Mouse (Mus musculus) thymus, postnatal 14 days (tissue): ENCODE results near the gene Fxr1.
"Not testable (repeated sequence)": the region's sequence is repeated elsewhere in the genome, so short reads cannot be mapped to it uniquely, and the experiment has no call there.

Experiments
- DNase-seq: peaks from one replicate; pipeline ENCODE4 v3.0.0; 2021

The Fxr1 gene

DNA sequence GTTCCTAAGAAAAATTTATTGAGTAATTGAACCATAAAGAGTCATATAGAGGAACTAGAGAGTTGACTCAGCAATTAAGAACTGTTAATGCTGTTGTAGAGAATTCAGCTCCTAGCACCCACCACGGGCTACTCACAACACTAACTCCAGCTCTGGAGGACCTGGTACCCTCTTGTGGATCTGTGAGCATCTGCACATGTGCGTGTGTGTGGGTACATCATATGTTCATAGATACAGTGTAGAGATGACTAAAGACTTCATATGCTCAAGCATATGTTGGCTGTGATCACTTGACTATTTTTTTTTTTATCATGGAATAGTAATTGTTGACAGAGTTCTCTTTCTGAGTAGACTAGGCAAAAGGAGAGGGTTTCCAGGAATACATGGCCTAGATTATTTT lies 42.6 kb downstream of the Fxr1 start:
- DNase-seq = no peak

DNA sequence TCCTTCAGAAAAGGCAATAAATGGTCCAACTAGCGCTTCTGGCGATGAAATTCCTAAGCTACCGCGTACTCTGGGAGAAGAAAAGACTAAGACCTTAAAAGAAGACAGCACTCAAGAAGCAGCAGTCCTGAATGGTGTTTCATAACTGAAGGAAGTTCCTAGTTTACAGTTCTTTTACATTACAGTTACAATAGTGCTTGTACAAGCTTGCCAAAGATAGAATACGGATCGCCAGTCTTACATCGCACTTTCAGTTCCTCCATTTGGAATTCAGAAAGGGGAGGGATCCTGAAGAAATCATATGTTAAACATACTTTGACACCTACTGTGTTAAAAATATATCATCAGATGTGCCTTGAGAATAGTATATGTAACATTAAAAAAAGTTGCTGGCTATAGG lies 49.2 kb downstream of the Fxr1 start:
- not testable (repeated sequence) for DNase-seq

DNA sequence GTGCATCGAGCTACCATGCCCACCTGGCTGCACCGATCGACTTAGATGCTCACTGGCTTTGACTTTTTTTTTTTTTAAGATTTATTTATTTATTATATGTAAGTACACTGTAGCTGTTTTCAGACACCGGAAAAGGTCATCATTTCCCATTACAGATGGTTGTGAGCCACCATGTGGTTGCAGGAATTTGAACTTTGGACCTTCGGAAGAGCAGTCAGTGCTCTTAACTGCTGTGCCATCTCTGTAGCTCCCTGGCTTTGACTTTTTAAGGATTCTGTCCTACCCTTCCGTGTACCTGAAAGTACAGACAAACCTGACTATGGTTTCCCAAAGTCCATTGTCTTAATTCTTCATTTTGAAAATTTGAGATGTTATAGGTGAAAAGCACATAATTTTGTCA lies 53.0 kb downstream of the Fxr1 start:
- DNase-seq = no peak

DNA sequence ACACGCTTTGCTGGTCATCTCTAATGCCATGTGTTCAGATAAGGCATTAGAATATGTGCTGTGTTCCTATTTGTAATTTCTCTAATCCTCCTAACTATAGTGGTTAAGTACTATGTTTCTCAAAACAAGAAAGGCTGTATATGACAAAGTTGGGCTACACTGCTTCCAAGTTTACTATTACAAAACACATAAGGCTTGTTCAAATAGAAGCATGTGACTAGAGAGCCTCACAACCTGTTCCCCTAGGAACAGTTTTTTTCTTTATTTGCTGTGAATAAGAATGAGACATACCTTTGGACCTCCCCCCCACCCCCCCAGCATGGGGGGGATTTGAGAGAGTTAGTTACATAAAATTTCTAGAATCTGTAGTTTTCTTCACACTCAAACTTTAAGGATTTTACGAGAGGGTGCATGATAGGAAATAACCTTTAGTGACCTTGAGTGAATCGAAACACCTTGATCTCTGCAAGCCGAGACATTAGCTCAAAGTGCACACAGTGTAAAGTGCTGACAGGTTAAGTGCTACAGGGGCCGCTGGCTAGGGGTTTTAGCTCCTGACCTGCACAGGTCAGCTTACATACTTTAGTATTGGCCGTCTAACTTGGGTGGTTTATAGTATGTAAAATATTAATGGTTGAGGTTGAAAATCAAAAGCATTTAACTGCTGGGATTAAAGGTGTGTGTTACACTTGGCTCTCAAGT lies 56.5 kb downstream of the Fxr1 start:
- DNase-seq = no peak

DNA sequence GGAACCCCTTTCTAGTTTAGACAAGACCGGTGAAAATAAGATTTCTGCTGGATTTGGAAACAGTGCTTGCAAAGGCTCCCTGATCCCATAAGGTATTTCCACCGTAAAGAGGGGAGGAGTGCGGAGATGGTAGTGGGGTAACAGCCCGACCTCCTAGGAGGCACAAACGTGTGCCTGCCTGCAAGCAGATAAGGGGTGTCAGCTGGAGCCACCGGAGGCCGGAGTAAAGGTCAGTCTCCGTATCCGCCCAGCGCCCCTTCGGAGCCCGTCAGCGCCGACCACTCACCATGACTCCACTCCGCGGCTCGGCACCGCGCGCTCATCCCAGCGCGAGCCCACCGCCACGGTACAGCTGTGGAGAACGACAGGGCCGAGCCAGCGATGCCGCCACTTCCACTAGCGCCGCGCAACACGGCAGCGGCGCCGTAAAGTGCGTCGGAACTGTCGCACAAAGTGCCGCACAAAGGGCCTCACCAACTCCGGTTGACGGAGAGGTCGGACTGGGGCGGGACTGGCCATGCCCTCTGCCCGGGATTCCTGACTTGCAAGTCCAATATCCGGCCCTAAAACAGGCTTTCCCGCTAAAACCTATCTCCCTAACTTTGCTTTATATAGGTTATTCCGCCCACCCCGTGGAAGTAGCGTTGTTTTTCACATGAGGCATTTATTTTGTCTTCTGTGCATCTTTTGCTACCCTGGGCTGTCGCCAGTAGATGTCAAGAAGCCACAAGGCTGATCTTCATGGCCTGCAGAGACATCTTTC lies 61.3 kb downstream of the Fxr1 start, which contains the start of gene Dnajc19:
Gene Dnajc19, minus strand, starts transcription at position 422 of the 763 bp plus-strand sequence.
- DNase-seq = peak; percentile 91

DNA sequence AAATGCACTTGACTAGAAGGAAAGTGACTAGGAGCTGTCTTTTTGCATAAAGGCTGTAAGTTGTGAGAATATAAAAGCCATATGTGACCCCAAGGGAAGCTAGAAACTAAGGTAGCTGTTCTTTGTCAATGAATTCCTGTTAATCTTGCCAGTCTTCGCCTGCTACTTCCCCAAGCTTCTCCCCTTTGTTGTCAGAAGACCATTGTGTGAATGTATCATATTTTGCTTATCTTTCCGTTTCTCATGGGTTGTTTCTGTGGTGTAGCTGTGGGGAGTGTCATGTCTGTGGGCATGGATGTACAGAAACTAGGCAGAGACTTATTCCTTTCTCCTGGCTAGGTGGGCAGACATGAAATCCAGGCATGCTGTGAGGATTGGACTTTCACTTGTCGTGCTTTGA lies 62.2 kb downstream of the Fxr1 start:
- DNase-seq = no peak

DNA sequence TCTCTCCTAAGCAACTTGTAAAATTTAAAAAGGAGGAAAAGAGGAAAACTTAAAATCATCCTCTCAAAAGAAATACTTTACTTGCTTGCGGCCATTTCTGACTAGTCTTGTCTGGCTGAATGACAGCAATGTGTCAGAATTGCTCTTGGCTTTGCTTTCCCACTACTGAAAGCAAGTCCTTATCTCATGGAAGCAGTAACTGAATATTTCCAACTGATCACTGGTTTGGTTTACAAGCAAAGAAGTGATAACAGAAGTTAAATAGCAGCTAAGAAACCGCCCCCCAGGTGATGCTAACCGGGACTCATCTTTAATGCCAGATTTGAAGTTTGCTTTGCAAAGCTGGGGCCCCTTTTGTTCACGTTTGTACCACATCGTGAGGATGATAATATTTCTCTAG lies 63.9 kb downstream of the Fxr1 start:
- no peak for DNase-seq

DNA sequence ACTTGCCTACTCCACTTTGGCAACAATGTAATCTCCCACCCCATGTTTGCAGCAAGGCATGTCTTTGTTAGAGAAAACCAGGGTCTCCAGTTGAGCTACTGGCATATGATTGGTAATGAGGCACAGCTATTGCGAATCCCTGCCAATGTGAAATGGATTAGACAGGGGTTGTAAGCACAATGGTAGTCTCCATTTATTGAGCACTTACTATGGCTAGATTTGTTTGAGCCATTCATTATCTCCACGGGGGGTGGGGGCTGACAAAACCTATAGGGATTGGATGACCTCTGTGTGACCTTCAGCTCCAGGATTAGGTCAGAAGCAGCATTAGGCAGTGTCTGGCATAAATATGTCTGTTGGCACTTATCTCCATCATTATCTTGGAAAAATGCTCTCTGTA lies 83.1 kb downstream of the Fxr1 start:
- no peak for DNase-seq

DNA sequence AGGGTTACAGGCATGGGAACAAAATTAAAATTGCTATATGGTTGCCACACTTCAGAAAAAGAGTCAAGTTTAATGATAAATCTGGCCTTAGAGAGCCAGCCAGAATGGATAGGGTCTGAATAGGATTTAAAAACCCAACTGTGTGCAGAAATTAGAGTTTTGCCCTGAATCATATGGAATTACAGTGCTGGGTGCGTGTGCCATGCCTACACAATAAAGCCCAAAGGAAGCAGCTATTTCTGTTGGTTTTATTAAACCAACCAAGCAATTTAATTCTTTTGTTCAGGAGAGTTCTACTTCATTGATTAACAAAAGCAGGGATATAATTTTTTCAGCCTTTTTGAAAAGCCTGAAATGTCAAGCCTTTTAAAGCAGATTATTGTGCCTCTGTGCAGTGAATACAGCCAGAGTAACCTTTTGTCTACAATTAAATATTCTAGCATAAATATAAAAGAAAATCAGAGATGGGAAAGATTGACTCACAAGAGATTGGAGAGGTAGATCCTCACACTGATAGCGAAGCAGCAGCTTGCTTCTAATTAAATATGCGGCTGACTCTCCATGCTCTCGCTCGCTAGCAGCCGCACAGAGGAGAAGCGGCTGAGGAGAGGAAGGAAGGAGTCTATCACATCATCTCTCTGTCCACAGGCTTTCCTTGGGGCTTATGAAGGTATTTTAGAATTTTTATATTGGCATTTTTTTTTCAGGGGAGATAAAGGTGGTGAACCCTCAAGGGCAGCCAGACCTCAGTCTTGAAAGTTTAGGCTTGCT lies 84.3 kb downstream of the Fxr1 start:
- no peak for DNase-seq

DNA sequence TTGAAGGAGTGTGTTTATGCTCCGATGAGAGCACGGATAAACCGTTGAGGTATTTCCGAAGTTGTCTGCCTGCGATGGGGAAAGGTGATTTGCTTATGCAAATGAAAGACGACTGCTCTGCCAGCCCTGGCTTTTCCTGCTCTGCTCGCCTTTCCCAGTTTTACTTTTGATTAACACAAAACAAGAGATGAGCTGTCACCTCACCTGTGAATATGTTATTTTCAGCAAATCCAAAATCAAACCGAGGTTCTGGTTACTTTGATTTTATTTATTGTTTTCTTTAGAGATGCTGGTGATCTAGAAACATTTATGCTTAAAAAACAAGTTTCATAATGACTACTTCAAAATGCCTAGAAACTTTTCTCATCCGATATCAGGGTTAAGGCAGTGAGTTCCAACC lies 86.7 kb downstream of the Fxr1 start:
- DNase-seq = no peak

DNA sequence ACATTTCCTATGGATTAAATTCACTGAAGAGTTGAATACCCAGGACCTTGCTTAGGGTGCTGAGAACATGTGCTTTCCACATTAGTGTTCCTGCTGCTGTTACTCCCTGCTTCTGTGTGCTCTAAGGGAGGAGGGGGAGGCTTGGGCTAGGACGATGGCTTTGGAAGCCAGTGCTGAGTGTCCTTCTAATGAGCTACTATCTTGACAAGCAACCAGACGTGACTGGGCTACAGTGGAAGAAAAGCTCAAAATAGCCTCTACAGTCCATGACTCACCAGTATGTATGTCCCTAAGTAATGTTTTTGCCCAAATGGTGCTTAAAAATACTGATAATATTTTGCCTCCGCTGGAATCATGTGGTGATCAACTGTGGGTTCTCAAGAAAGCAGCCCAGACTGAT lies 87.9 kb downstream of the Fxr1 start:
- no peak for DNase-seq

DNA sequence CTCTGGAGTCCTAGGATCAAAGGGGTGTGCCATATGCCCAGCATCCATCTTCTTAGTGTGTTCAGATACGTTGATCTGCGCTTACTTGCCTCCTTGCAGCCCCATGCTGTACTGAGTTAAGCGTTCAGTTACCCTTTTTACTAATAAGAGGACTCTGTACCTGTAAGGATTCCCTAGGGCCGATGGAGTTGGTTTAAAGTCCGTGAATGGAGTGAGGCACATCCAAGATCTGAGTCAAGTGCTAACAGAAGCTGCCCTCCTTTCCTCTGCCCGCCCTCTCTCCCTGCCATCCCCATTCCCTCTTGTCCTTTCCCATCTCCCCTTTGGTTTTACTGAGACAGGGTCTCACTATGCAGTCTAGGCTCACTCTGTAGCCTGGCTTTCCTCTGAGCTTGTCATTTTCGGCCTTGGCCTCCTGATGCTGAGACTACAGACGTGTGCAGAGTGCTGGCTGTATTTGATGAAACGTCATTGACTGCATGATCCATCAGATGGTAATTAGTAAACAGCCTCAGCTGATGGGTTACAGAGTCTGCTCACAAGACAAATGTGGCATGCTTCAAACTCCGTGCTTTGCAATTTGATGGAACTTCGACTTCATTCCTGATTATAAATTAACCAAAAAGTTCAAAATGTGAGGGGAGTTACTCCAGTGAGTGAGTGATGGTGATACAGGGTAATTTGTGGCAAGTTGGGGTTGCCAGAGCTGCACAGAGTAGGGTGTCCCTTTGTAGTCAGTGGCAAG lies 92.4 kb downstream of the Fxr1 start:
- no peak for DNase-seq

DNA sequence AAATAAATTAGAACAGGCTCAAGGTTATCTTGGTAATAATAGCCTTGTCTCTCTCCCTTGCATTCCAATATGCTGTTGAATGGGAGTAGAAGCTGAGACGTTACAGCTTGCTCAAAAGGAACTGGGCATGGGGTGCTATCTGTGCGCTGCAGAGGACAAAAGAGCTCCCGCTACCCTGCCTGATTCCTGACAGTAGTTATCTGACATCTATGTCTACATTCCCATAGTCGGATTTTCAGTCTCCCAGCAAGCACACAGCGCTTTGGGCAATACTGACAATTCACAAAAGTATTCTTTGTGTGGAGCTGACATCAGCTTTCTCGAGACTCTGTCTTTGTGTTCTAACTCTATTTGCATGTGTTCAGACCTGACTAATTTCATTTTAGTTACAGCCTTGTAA lies 96.1 kb downstream of the Fxr1 start:
- no peak for DNase-seq

DNA sequence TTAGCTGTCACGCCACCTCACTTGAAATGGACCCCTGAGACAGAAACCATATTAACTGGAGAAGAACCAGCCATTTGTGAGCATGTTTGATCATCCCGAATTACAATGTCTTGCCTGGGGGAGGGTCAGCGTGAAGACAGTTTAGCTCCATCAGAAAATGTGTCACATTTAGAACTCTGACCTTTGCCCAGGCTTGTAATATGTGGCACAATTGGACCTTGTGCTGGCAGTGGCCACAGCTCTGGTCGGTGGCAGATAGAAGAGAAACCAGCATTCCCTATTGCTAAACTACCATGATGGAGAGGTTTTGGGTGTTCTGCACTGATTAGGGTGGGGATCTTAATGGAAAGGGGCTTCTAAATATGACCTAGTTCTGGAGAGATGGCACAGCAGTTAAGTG lies 100.1 kb downstream of the Fxr1 start:
- no peak for DNase-seq
